Mouse (Mus musculus) erythroblast, adult 5-6 weeks (primary cell): ENCODE results near the gene Acat1. TPM values are rescaled to one million over a fixed set of nuclear protein-coding genes. Genes with fewer than 3 reads are reported as not detected.

ENCODE experiments used
- ATAC-seq: replicated peaks from 2 replicates; pipeline ENCODE4 v1.8.0; 2016; ENCODE audit warnings: moderate number of reproducible peaks, mild to moderate bottlenecking, moderate TSS enrichment, inconsistent platforms; ENCODE audit not compliant: poor library complexity, low FRiP score, severe bottlenecking
- total RNA-seq, 2 experiments: library from RNA; stranded (forward) in 1 of 2; stranded (reverse) in 1 of 2; fragments of 150-400 nt in 1 of 2; fragments of 200-764, 138-1000 nt in 1 of 2; gene quantifications; 2 replicates each; pipeline versions ENCODE4 v1.2.3 to v1.2.4; 2015 to 2017; ENCODE audit warnings: low replicate concordance in 2 of 2

The Acat1 gene
- total RNA-seq, 2 experiments from 2014 or later, result 6.5 to 17.9 TPM

- peak; percentile 96 for ATAC-seq
Measured at GRCm38 (mm10) chr9:53536558-53537320, 73.4 kb downstream of the Acat1 start, which contains the start of the genes Atm and Npat. Atm (minus strand) TSS chr9:53536740. Npat (plus strand) TSS chr9:53537047.

GRCm38 (mm10) chr9:53535416-53536320, 74.5 kb downstream of the Acat1 start:
- ATAC-seq, result peak; percentile 26; the same call in 1 of the 2 replicates

Other genes starting within 250 kb of the Acat1 start
- gene Kdelc2, start 226.4 kb downstream of the Acat1 start, total RNA-seq (2015; ENCODE audit: low replicate concordance), result 0.84 and 0.96 TPM in 2 replicates
- gene Kdelc2, start 226.4 kb downstream of the Acat1 start, total RNA-seq (2017; ENCODE audit: low replicate concordance), result 0.34 and 0.42 TPM in 2 replicates
- gene 4930550C14Rik, start 208.1 kb downstream of the Acat1 start, total RNA-seq (2015; ENCODE audit: low replicate concordance), result 3.1 and 6.9 TPM in 2 replicates
- 7.8 and 9.1 TPM in 2 replicates for gene 4930550C14Rik, start 208.1 kb downstream of the Acat1 start, total RNA-seq (2017; ENCODE audit: low replicate concordance)
- gene Atm, start 73.6 kb downstream of the Acat1 start, total RNA-seq (2015; ENCODE audit: low replicate concordance), result 3.7 and 21.5 TPM in 2 replicates
- gene Atm, start 73.6 kb downstream of the Acat1 start, total RNA-seq (2017; ENCODE audit: low replicate concordance), result 4.3 and 5.3 TPM in 2 replicates
- 5.6 and 10.9 TPM in 2 replicates for gene Npat, start 73.3 kb downstream of the Acat1 start, total RNA-seq (2015; ENCODE audit: low replicate concordance)
- gene Npat, start 73.3 kb downstream of the Acat1 start, total RNA-seq (2017; ENCODE audit: low replicate concordance), result 7.8 and 11.4 TPM in 2 replicates
- gene Cul5, start 59.6 kb upstream of the Acat1 start, total RNA-seq (2015; ENCODE audit: low replicate concordance), result 6.7 and 10.6 TPM in 2 replicates
- gene Cul5, start 59.6 kb upstream of the Acat1 start, total RNA-seq (2017; ENCODE audit: low replicate concordance), result 12.1 and 25.7 TPM in 2 replicates
- 1.3 TPM in 1 of 2 replicates, not detected in the other for gene Rab39, start 95.8 kb upstream of the Acat1 start, total RNA-seq (2015; ENCODE audit: low replicate concordance)
- gene Rab39, start 95.8 kb upstream of the Acat1 start, total RNA-seq (2017; ENCODE audit: low replicate concordance), result 0.77 TPM in 1 of 2 replicates, not detected in the other
- not detected in 2 replicates for gene Slc35f2, start 161.2 kb upstream of the Acat1 start, total RNA-seq (2015; ENCODE audit: low replicate concordance)
- not detected in 2 replicates for gene Slc35f2, start 161.2 kb upstream of the Acat1 start, total RNA-seq (2017; ENCODE audit: low replicate concordance)
- gene Sln, start 239.8 kb upstream of the Acat1 start, total RNA-seq (2015; ENCODE audit: low replicate concordance), result not detected in 2 replicates
- gene Sln, start 239.8 kb upstream of the Acat1 start, total RNA-seq (2017; ENCODE audit: low replicate concordance), result not detected in 2 replicates